Mouse (Mus musculus): ENCODE measurements around the gene Dcaf11. TPM values are rescaled to one million over a fixed set of nuclear protein-coding genes. Genes with fewer than 3 reads are reported as not detected.
A peak's percentile ranks its signal among the peaks of the same experiment; 100 is the strongest.

Dcaf11 gene
- total and polyA plus RNA-seq, 2 experiments from 2014 or later = 94.1 to 97.9 TPM

- no peak overlapping the region for H3K9ac ChIP-seq (replicated peaks; ENCODE audit: low read length)
- WGBS = 88% methylated on average over 5 of the region's 5 CpGs
- H3K27me3 ChIP-seq (ENCODE audit: insufficient read depth, low read length) = no peaks in the 10 kb centered on the region
- H3K9me3 ChIP-seq (ENCODE audit: low read length) = no peaks in the 10 kb centered on the region
- ATAC-seq (no peak), DNase-seq (ENCODE audit: low spot score) (no peak)
- no peak overlapping the region for H3K4me2 ChIP-seq (ENCODE audit: low read depth, low read length)
- no peak overlapping the region for H3K27ac ChIP-seq
- H3K36me3 ChIP-seq (ENCODE audit: insufficient read depth, low read length) = peaks cover 1% of the 10 kb centered on the region; the same call in 1 of the 2 replicates
- no peak for TF ChIP-seq CTCF (IDR thresholded peaks at IDR 0.05; ENCODE audit: low read depth)
- H3K4me1 ChIP-seq (ENCODE audit: insufficient read depth, low read length) = peaks cover 28% of the 10 kb centered on the region
- no peak overlapping the region for H3K4me3 ChIP-seq (ENCODE audit: low read length)
These were observed 29.5 kb downstream of the Dcaf11 start for GRCm38 (mm10) chr14:55589271-55589670.

GRCm38 (mm10) chr14:55589771-55590448, 30.1 kb downstream of the Dcaf11 start:
- peak overlapping the region; percentile 72 for H3K9ac ChIP-seq (replicated peaks; ENCODE audit: low read length)
- ATAC-seq (no peak), DNase-seq (ENCODE audit: low spot score) (no peak)
- H3K4me2 ChIP-seq (ENCODE audit: low read depth, low read length) = peak overlapping the region; percentile 90
- H3K36me3 ChIP-seq (ENCODE audit: insufficient read depth, low read length) = peaks cover 8% of the 10 kb centered on the region
- peak overlapping the region; percentile 96; the same call in 1 of the 2 replicates for H3K27ac ChIP-seq
- no peaks in the 10 kb centered on the region for H3K9me3 ChIP-seq (ENCODE audit: low read length)
- 89% methylated on average over 11 of the region's 11 CpGs for WGBS
- peaks cover 24% of the 10 kb centered on the region for H3K4me1 ChIP-seq (ENCODE audit: insufficient read depth, low read length)
- H3K27me3 ChIP-seq (ENCODE audit: insufficient read depth, low read length) = no peaks in the 10 kb centered on the region
- TF ChIP-seq CTCF (IDR thresholded peaks at IDR 0.05; ENCODE audit: low read depth) = no peak
- peak overlapping the region; percentile 79 for H3K4me3 ChIP-seq (ENCODE audit: low read length)

DNA sequence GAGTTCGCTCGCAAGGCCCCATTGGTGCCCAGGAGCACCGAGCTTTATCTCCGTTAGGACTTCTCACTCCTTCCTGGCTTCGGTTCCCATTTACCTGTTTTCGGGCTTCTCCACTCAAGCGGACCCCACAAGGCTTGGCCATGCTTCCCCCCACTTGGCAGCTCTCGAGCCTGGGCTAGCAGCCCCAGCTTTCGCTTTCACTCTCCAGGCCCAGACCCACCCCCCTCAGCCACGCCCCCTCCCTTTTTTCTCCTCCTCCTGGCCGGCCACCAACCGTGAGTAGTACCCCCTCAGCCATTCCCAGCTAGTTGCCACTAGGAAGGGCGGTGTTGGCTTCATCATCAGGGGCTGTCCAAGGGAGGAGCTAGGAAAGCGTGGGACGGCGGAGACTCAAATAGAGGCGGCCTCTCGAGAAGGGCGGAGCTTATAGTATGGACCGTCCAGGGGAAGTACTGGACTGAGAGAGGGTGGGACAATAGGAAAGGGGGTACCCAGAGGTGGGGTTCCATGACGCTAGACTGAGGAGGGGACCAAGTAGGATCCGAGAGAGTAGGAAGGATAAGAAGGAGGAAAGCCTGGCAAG, 31.0 kb downstream of the Dcaf11 start, which contains the start of gene Psme2:
Psme2 (minus strand) TSS at position 366 of the 583 bp plus-strand sequence.
- no peaks in the 10 kb centered on the region for H3K27me3 ChIP-seq (ENCODE audit: insufficient read depth, low read length)
- no peak for TF ChIP-seq CTCF (IDR thresholded peaks at IDR 0.05; ENCODE audit: low read depth)
- peak within 1 kb of the TSS; percentile 79 for H3K4me3 ChIP-seq (ENCODE audit: low read length)
- DNase-seq (ENCODE audit: low spot score) = peak; percentile 97
- peaks cover 20% of the 10 kb centered on the region for H3K4me1 ChIP-seq (ENCODE audit: insufficient read depth, low read length)
- H3K4me2 ChIP-seq (ENCODE audit: low read depth, low read length) = peak within 1 kb of the TSS; percentile 90
- peaks cover 17% of the 10 kb centered on the region for H3K36me3 ChIP-seq (ENCODE audit: insufficient read depth, low read length)
- peak within 1 kb of the TSS; percentile 72 for H3K9ac ChIP-seq (replicated peaks; ENCODE audit: low read length)
- peak within 1 kb of the TSS; percentile 96 for H3K27ac ChIP-seq
- H3K9me3 ChIP-seq (ENCODE audit: low read length) = no peaks in the 10 kb centered on the region
- WGBS = under 1% methylated on average over 21 of the region's 22 CpGs
- peak; percentile 96 for ATAC-seq

- Histone ChIP-seq H3K9me3 (ENCODE audit: low read length) (no peaks in the 10 kb centered on the region), H3K27me3 (ENCODE audit: insufficient read depth, low read length) (no peaks in the 10 kb centered on the region), H3K27ac (peak within 1 kb of the TSS; percentile 96), H3K36me3 (ENCODE audit: insufficient read depth, low read length) (peaks cover 23% of the 10 kb centered on the region), H3K4me3 (ENCODE audit: low read length) (peak within 1 kb of the TSS; percentile 79), H3K4me1 (ENCODE audit: insufficient read depth, low read length) (peaks cover 20% of the 10 kb centered on the region), H3K4me2 (ENCODE audit: low read depth, low read length) (peak within 1 kb of the TSS; percentile 90), H3K9ac (replicated peaks; ENCODE audit: low read length) (peak within 1 kb of the TSS; percentile 72)
- WGBS = 0% methylated on average over 33 of the region's 33 CpGs
- DNase-seq (ENCODE audit: low spot score) (peak; percentile 94), ATAC-seq (peak; percentile 89)
- 0 out of 2 replicates have a peak, but pooled peaks have one; percentile 1 for TF ChIP-seq CTCF (IDR thresholded peaks at IDR 0.05; ENCODE audit: low read depth)
These were observed 31.6 kb downstream of the Dcaf11 start, which contains the start of gene Rnf31 for GRCm38 (mm10) chr14:55591331-55591891. TSS of gene Rnf31 (plus strand) at chr14:55591708.

DNA sequence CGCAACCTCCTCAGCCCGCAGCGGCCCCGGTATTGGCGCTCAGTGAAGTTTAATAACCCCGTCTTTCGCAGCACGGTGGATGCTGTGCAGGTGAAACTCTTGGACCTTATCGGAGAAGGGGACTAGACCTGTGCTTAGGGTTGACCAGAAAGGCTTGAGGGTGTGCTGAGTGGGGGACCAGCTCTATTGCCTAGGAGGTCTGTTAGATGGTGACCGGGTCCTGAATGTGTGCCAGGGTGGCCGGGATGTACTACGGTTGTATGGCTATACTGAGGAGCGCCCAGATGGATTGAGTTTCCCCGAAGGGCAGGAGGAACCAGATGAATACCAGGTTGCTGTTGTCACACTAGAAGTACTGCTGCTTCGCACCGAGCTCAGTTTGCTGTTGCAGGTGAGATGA, 32.4 kb downstream of the Dcaf11 start:
- DNase-seq (ENCODE audit: low spot score) (no peak), ATAC-seq (no peak)
- peak overlapping the region; percentile 72 for H3K9ac ChIP-seq (replicated peaks; ENCODE audit: low read length)
- peak overlapping the region; percentile 79 for H3K4me3 ChIP-seq (ENCODE audit: low read length)
- 7% methylated on average over 16 of the region's 16 CpGs for WGBS
- no peaks in the 10 kb centered on the region for H3K9me3 ChIP-seq (ENCODE audit: low read length)
- TF ChIP-seq CTCF (IDR thresholded peaks at IDR 0.05; ENCODE audit: low read depth) = no peak
- H3K4me1 ChIP-seq (ENCODE audit: insufficient read depth, low read length) = peaks cover 20% of the 10 kb centered on the region
- peak overlapping the region; percentile 90 for H3K4me2 ChIP-seq (ENCODE audit: low read depth, low read length)
- H3K36me3 ChIP-seq (ENCODE audit: insufficient read depth, low read length) = peaks cover 30% of the 10 kb centered on the region
- H3K27ac ChIP-seq = peak overlapping the region; percentile 96
- H3K27me3 ChIP-seq (ENCODE audit: insufficient read depth, low read length) = no peaks in the 10 kb centered on the region

DNA sequence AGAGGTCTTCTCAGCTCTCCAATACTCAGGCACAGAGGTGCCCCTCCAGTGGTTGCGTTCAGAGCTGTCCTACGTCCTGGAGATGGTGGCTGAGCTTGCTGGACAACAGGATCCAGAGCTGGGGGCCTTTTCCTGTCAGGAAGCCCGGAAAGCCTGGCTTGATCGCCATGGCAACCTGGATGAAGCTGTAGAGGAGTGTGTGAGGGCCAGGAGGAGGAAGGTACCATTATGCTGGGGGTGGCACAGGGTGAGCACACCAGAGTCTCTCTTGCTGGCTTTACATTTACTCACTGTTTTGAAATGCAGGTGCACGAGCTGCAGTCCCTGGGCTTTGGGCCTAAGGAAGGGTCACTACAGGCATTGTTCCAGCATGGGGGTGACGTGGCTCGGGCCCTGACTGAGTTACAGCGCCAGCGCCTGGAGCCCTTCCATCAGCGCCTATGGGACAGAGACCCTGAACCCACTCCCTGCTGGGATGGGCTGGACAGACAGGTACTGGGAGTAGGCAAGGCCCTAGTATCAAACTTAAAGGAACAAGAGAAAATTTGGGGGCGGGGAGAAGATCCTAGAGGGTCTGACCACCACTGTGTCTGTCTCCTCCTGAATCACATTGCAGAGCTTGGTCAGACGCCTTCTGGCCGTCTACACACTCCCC, 36.4 kb downstream of the Dcaf11 start:
- H3K4me1 ChIP-seq (ENCODE audit: insufficient read depth, low read length) = peaks cover 16% of the 10 kb centered on the region
- DNase-seq (ENCODE audit: low spot score) (peak; percentile 48), ATAC-seq (no peak)
- H3K9me3 ChIP-seq (ENCODE audit: low read length) = no peaks in the 10 kb centered on the region
- WGBS = 63% methylated on average over 13 of the region's 13 CpGs
- H3K36me3 ChIP-seq (ENCODE audit: insufficient read depth, low read length) = peaks cover 57% of the 10 kb centered on the region
- no peak overlapping the region for H3K9ac ChIP-seq (replicated peaks; ENCODE audit: low read length)
- no peak overlapping the region for H3K4me2 ChIP-seq (ENCODE audit: low read depth, low read length)
- no peak overlapping the region for H3K4me3 ChIP-seq (ENCODE audit: low read length)
- H3K27me3 ChIP-seq (ENCODE audit: insufficient read depth, low read length) = no peaks in the 10 kb centered on the region
- no peak for TF ChIP-seq CTCF (IDR thresholded peaks at IDR 0.05; ENCODE audit: low read depth)
- no peak overlapping the region for H3K27ac ChIP-seq

Measured in hindbrain, postnatal 0 days (tissue).